Mouse (Mus musculus): ENCODE data around the gene Tub. TPM values are rescaled to one million over a fixed set of nuclear protein-coding genes. Genes with fewer than 3 reads are reported as not detected.

The Tub gene
- total RNA-seq, 1 experiment = 3.3 TPM

DNA sequence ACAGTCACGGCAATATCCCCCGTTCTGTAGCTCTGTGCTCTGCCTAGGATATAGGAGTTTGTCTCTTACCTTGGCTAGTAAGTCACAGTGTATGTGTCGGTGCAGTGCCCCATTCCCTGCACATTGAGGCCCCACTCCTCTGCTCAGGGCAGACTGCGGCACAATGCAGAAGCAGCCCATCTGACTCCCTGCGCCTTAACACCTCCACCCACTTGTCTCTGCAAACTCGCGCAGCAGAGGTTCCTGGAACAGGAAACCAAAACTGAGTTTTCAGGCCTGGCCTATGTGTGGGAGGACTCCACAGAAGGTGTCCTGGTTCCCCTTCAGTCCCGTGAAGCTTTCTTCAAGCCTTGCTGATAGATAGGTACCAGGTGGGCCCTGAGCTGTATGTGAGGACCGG lies 41.1 kb downstream of the Tub start:
- Histone ChIP-seq H3K4me1 (ENCODE audit: control insufficient read depth in 2 of 2, insufficient read depth in 2 of 2, low read length in 2 of 2, poor library complexity in 1 of 2) (no peaks in the 10 kb centered on the region), H3K9ac (ENCODE audit: insufficient read depth, low read depth, low read length, poor library complexity, severe bottlenecking) (no peak overlapping the region), H3K36me3 (ENCODE audit: control insufficient read depth, insufficient read depth, low read length, poor library complexity, severe bottlenecking) (no peaks in the 10 kb centered on the region), H3K27ac (ENCODE audit: insufficient read depth, low read depth, low read length, poor library complexity, severe bottlenecking) (no peak overlapping the region), H3K4me3 (ENCODE audit: insufficient read depth in 1 of 2, low read depth in 1 of 2, low read length in 2 of 2, poor library complexity in 1 of 2, severe bottlenecking in 1 of 2) (no peak overlapping the region), H3K9me3 (ENCODE audit: control insufficient read depth, insufficient read depth, low read depth, low read length) (no peaks in the 10 kb centered on the region)
- in situ Hi-C loops (cut with MboI; ENCODE audit: low sequenced_read_pairs in 2 of 2, unreplicated experiment in 2 of 2) = no loop called here
- TF ChIP-seq HCFC1 (IDR thresholded peaks at IDR 0.05; ENCODE audit: borderline replicate concordance, insufficient read depth, low read length) (no peak), MAFK (IDR thresholded peaks at IDR 0.05; ENCODE audit: insufficient read depth, low read depth, low read length) (no peak), CHD2 (IDR thresholded peaks at IDR 0.05; ENCODE audit: low read depth, low read length) (no peak), ZNF384 (IDR thresholded peaks at IDR 0.05; ENCODE audit: low read depth, low read length) (no peak), ZC3H11A (IDR thresholded peaks at IDR 0.05; ENCODE audit: borderline replicate concordance, low read depth, low read length) (no peak)
- no peak for DNase-seq (ENCODE audit: low read depth, low spot score)

DNA sequence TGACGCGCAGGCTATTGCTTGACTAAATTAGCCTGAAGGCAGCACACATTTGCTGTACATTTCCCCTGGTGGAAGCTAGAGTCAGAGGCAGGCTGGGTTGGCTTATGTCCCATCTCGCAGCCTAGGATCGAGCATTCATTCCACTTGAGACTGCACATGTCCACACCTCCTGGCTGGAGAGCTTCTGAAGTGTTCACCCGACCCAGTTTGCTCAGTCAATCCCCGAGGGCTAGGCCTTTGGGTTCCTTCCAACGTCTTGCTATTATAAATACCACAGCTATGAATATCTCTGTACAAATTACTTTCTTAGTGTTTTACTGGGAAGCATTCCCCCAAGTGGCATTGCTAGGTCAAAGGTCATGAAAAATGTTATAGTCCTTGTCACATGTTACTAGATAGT lies 43.1 kb downstream of the Tub start:
- no peak for DNase-seq (ENCODE audit: low read depth, low spot score)

DNA sequence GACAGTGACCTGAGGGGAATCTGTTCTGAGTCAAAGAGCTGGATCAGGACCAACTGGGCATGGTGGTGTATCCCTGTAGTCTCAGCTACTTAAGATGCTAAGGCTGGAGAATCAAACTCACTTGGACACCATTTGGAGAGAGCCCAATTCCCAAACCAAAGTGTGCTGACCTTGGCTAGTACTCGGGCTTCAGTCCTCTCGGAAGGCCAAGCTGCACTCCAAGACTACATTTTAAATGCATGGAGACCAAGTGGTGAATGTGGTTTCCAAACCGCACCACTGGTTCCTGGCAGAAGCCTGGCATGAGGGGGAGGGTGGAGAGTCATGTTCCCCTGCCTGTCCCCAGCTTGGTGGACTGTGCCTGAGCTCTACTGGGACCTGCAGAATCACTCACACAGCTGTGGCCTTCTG lies 43.7 kb downstream of the Tub start:
- in situ Hi-C loops (cut with MboI; ENCODE audit: low sequenced_read_pairs in 2 of 2, unreplicated experiment in 2 of 2) = no loop called here
- Histone ChIP-seq H3K4me3 (ENCODE audit: insufficient read depth in 1 of 2, low read depth in 1 of 2, low read length in 2 of 2, poor library complexity in 1 of 2, severe bottlenecking in 1 of 2) (no peak overlapping the region), H3K9ac (ENCODE audit: insufficient read depth, low read depth, low read length, poor library complexity, severe bottlenecking) (no peak overlapping the region), H3K4me1 (ENCODE audit: control insufficient read depth in 2 of 2, insufficient read depth in 2 of 2, low read length in 2 of 2, poor library complexity in 1 of 2) (no peaks in the 10 kb centered on the region), H3K27ac (ENCODE audit: insufficient read depth, low read depth, low read length, poor library complexity, severe bottlenecking) (no peak overlapping the region), H3K36me3 (ENCODE audit: control insufficient read depth, insufficient read depth, low read length, poor library complexity, severe bottlenecking) (no peaks in the 10 kb centered on the region), H3K9me3 (ENCODE audit: control insufficient read depth, insufficient read depth, low read depth, low read length) (no peaks in the 10 kb centered on the region)
- TF ChIP-seq CHD2 (IDR thresholded peaks at IDR 0.05; ENCODE audit: low read depth, low read length) (no peak), ZC3H11A (IDR thresholded peaks at IDR 0.05; ENCODE audit: borderline replicate concordance, low read depth, low read length) (no peak), HCFC1 (IDR thresholded peaks at IDR 0.05; ENCODE audit: borderline replicate concordance, insufficient read depth, low read length) (no peak), MAFK (IDR thresholded peaks at IDR 0.05; ENCODE audit: insufficient read depth, low read depth, low read length) (no peak), ZNF384 (IDR thresholded peaks at IDR 0.05; ENCODE audit: low read depth, low read length) (no peak)
- DNase-seq (ENCODE audit: low read depth, low spot score) = no peak

More for the DNA sequence above, 43.1 kb downstream of the Tub start:
- no peak for TF ChIP-seq ZNF384 (IDR thresholded peaks at IDR 0.05; ENCODE audit: low read depth, low read length)
- TF ChIP-seq HCFC1 (IDR thresholded peaks at IDR 0.05; ENCODE audit: borderline replicate concordance, insufficient read depth, low read length) = no peak
- TF ChIP-seq MAFK (IDR thresholded peaks at IDR 0.05; ENCODE audit: insufficient read depth, low read depth, low read length) = no peak
- no peak for TF ChIP-seq CHD2 (IDR thresholded peaks at IDR 0.05; ENCODE audit: low read depth, low read length)
- TF ChIP-seq ZC3H11A (IDR thresholded peaks at IDR 0.05; ENCODE audit: borderline replicate concordance, low read depth, low read length) = no peak
- H3K27ac ChIP-seq (ENCODE audit: insufficient read depth, low read depth, low read length, poor library complexity, severe bottlenecking) = no peak overlapping the region
- no peaks in the 10 kb centered on the region for H3K36me3 ChIP-seq (ENCODE audit: control insufficient read depth, insufficient read depth, low read length, poor library complexity, severe bottlenecking)
- no peaks in the 10 kb centered on the region for H3K4me1 ChIP-seq (ENCODE audit: control insufficient read depth in 2 of 2, insufficient read depth in 2 of 2, low read length in 2 of 2, poor library complexity in 1 of 2)
- H3K9ac ChIP-seq (ENCODE audit: insufficient read depth, low read depth, low read length, poor library complexity, severe bottlenecking) = no peak overlapping the region
- no peak overlapping the region for H3K4me3 ChIP-seq (ENCODE audit: insufficient read depth in 1 of 2, low read depth in 1 of 2, low read length in 2 of 2, poor library complexity in 1 of 2, severe bottlenecking in 1 of 2)
- no peaks in the 10 kb centered on the region for H3K9me3 ChIP-seq (ENCODE audit: control insufficient read depth, insufficient read depth, low read depth, low read length)
- in situ Hi-C loops (cut with MboI; ENCODE audit: low sequenced_read_pairs in 2 of 2, unreplicated experiment in 2 of 2) = no loop called here

DNA sequence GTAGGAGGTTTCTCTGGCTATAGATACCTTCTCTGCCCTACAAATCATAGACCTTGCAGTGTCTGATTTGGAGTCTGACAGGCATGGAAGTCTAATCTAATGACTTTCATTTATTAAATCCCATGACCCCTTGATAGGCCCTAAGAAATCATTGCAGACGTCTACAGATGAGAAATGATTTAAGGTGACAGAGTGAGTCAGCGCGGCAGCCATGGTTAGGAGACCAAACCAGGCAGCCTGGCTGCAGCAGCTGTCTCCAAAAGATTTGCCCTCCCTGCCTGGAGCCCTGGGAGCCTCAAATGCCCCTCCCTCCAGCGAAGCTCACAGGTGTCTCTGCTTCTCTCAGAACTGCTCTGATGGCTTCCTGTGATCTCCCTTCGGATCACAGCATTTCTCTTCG lies 46.0 kb downstream of the Tub start:
- no peak overlapping the region for H3K4me3 ChIP-seq (ENCODE audit: insufficient read depth in 1 of 2, low read depth in 1 of 2, low read length in 2 of 2, poor library complexity in 1 of 2, severe bottlenecking in 1 of 2)
- no peaks in the 10 kb centered on the region for H3K9me3 ChIP-seq (ENCODE audit: control insufficient read depth, insufficient read depth, low read depth, low read length)
- H3K4me1 ChIP-seq (ENCODE audit: control insufficient read depth in 2 of 2, insufficient read depth in 2 of 2, low read length in 2 of 2, poor library complexity in 1 of 2) = no peaks in the 10 kb centered on the region
- no peak for DNase-seq (ENCODE audit: low read depth, low spot score)
- H3K36me3 ChIP-seq (ENCODE audit: control insufficient read depth, insufficient read depth, low read length, poor library complexity, severe bottlenecking) = no peaks in the 10 kb centered on the region
- no peak overlapping the region for H3K9ac ChIP-seq (ENCODE audit: insufficient read depth, low read depth, low read length, poor library complexity, severe bottlenecking)
- no peak for TF ChIP-seq CHD2 (IDR thresholded peaks at IDR 0.05; ENCODE audit: low read depth, low read length)
- no peak for TF ChIP-seq HCFC1 (IDR thresholded peaks at IDR 0.05; ENCODE audit: borderline replicate concordance, insufficient read depth, low read length)
- TF ChIP-seq MAFK (IDR thresholded peaks at IDR 0.05; ENCODE audit: insufficient read depth, low read depth, low read length) = no peak
- no peak for TF ChIP-seq ZC3H11A (IDR thresholded peaks at IDR 0.05; ENCODE audit: borderline replicate concordance, low read depth, low read length)
- TF ChIP-seq ZNF384 (IDR thresholded peaks at IDR 0.05; ENCODE audit: low read depth, low read length) = no peak
- H3K27ac ChIP-seq (ENCODE audit: insufficient read depth, low read depth, low read length, poor library complexity, severe bottlenecking) = no peak overlapping the region
- in situ Hi-C loops (cut with MboI; ENCODE audit: low sequenced_read_pairs in 2 of 2, unreplicated experiment in 2 of 2) = no loop called here

Data from ES-E14 (cell line).